Mouse (Mus musculus): ENCODE results near the gene Il1rl1.

Gene Il1rl1

GRCm38 (mm10) chr1:40437340-40437739, 8.0 kb downstream of the Il1rl1 start:
- no peak for DNase-seq (ENCODE audit: low read depth)

GRCm38 (mm10) chr1:40439504-40439903, 10.1 kb downstream of the Il1rl1 start:
- no peak for DNase-seq (ENCODE audit: low read depth)

GRCm38 (mm10) chr1:40444800-40445199, 15.4 kb downstream of the Il1rl1 start:
- DNase-seq (ENCODE audit: low read depth) = no peak

- DNase-seq (ENCODE audit: low read depth) = peak; percentile 22
These were observed 36.4 kb downstream of the Il1rl1 start, which contains the start of gene Il18r1 for GRCm38 (mm10) chr1:40465477-40466430. Gene Il18r1 (plus strand): TSS chr1:40465552.

- DNase-seq (ENCODE audit: low read depth) = no peak
These were observed 37.9 kb downstream of the Il1rl1 start for GRCm38 (mm10) chr1:40467306-40467705.

GRCm38 (mm10) chr1:40468805-40469204, 39.4 kb downstream of the Il1rl1 start:
- DNase-seq (ENCODE audit: low read depth) = no peak

- DNase-seq (ENCODE audit: low read depth) = no peak
These were observed 40.5 kb downstream of the Il1rl1 start for GRCm38 (mm10) chr1:40469900-40470299.

GRCm38 (mm10) chr1:40472401-40472800, 43.0 kb downstream of the Il1rl1 start:
- no peak for DNase-seq (ENCODE audit: low read depth)

- no peak for DNase-seq (ENCODE audit: low read depth)
These were observed 44.3 kb downstream of the Il1rl1 start for GRCm38 (mm10) chr1:40473640-40474039.

GRCm38 (mm10) chr1:40474336-40474735, 45.0 kb downstream of the Il1rl1 start:
- no peak for DNase-seq (ENCODE audit: low read depth)

- DNase-seq (ENCODE audit: low read depth) = no peak
These were observed 46.3 kb downstream of the Il1rl1 start for GRCm38 (mm10) chr1:40475697-40476096.

GRCm38 (mm10) chr1:40476756-40477155, 47.4 kb downstream of the Il1rl1 start:
- DNase-seq (ENCODE audit: low read depth) = no peak

- no peak for DNase-seq (ENCODE audit: low read depth)
These were observed 50.1 kb downstream of the Il1rl1 start for GRCm38 (mm10) chr1:40479505-40479923.

- no peak for DNase-seq (ENCODE audit: low read depth)
These were observed 65.2 kb downstream of the Il1rl1 start for GRCm38 (mm10) chr1:40494594-40494993.

GRCm38 (mm10) chr1:40499708-40500107, 70.3 kb downstream of the Il1rl1 start:
- no peak for DNase-seq (ENCODE audit: low read depth)

- DNase-seq (ENCODE audit: low read depth) = no peak
These were observed 71.8 kb downstream of the Il1rl1 start for GRCm38 (mm10) chr1:40501126-40501525.

GRCm38 (mm10) chr1:40501546-40502398, 72.4 kb downstream of the Il1rl1 start:
- no peak for DNase-seq (ENCODE audit: low read depth)

GRCm38 (mm10) chr1:40504548-40504947, 75.2 kb downstream of the Il1rl1 start:
- DNase-seq (ENCODE audit: low read depth) = no peak

All from c-Kit-positive CD71-positive TER-119-negative erythroid progenitor cells, embryonic 14.5 days (primary cell).